Mouse (Mus musculus): ENCODE results near the gene Plcl1.

DNA sequence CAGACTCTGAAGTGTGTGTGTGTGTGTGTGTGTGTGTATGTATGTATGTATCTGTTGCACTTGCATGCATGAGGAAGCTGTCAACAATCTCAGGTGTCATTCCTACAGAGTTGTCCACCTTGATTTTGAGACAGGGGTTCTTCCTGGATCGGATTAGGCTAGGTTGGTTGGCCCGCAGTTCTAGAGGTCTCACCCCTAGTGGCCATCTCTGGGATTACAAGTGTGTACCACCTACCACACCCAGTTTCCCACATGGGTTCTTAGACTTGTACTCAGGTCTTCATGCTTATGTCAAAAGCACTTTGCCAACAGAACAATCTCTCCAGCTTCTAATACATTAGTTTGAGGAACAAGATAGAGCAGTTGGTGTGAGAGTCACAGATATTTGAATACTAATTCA, 41.9 kb downstream of the Plcl1 start:
- no peak for TF ChIP-seq CTCF (IDR thresholded peaks at IDR 0.05; ENCODE audit: control insufficient read depth, insufficient read depth, insufficient replicate concordance, low read depth, low read length)
- TF ChIP-seq POLR2A (IDR thresholded peaks at IDR 0.05; ENCODE audit: control insufficient read depth, low read depth, low read length): no peak

All from testis, adult 2 months (tissue).